Mouse (Mus musculus): ENCODE data around the gene Chpf.

DNA sequence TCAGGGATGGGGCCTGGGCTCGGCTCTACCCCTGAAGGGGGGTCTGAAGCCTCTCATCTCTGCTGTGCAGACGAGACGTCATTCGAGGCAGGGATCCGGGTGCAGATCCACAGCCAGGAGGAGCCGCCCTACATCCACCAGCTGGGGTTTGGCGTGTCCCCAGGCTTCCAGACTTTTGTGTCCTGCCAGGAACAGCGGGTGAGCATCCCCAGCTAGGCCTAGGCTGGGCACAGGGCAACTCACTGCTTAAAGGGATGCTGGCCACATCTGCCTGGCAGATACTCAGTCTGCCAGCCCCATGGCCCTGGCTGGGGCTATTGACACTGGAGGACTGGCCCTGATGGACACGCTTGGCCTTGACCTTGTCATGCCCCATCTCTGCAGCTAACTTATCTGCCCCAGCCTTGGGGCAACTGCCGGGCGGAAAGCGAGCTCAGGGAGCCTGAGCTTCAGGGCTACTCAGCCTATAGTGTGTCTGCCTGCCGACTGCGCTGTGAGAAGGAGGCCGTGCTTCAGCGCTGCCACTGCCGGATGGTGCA, 9.8 kb downstream of the Chpf start:
- no peak for TF ChIP-seq POLR2A (IDR thresholded peaks at IDR 0.05; ENCODE audit: insufficient read depth, low read depth, low read length)
- no peak for TF ChIP-seq CTCF (IDR thresholded peaks at IDR 0.05)
